18 mouse cellular contexts compared by ENCODE assay signal in genomic region chr11:50746508-50746907, GRCm38 (mm10).
DNase-seq lines count a peak whose midpoint lies in the region; TF ChIP-seq lines count a peak whose summit lies in the region.
"Had no signal": no experiment of that assay in that cellular context is flagged by ENCODE, and none has a peak within 500 bp of the region (broad histone marks: within the 10 kb centered on the region; RNA-seq: fewer than 3 reads in every experiment).

No protein-coding gene starts in this region.

- no peaks in the 10 kb centered on the region; the same call in 1 of the 2 replicates for H3K4me1 ChIP-seq in lung, adult 2 months (ENCODE audit: control insufficient read depth, insufficient read depth, low read length)
- H3K4me1 ChIP-seq in cerebellum, adult 2 months (ENCODE audit: control insufficient read depth, insufficient read depth, low read length) = no peaks in the 10 kb centered on the region
- H3K4me1 ChIP-seq: liver, embryonic 13.5 days; megakaryocyte, embryonic 14.5 days; stomach, embryonic 15.5 days had no signal

- no peaks in the 10 kb centered on the region for H3K27me3 ChIP-seq in cerebellum, adult 2 months (ENCODE audit: control insufficient read depth, insufficient read depth, low read length)
- H3K27me3 ChIP-seq: forebrain, embryonic 15.5 days; liver, embryonic 13.5 days; neural tube, embryonic 12.5 days; stomach, embryonic 15.5 days had no signal

- DNase-seq in lung, adult 18-20 months = peak; percentile 8 to 26
- DNase-seq in lung, adult 2 months = no peak
- peak; percentile 39 for DNase-seq in heart, postnatal 4 days
- peak; percentile 56 for DNase-seq in lung, postnatal 14 days
- DNase-seq in cerebellum, adult 2 months = no peak
- no peak for DNase-seq in layer of hippocampus, adult 8-10 months (ENCODE audit: low spot score in 2 of 2)
- DNase-seq in kidney, adult 8-10 months = no peak
- DNase-seq: cerebellum, postnatal 10 days; kidney, adult 2 months; kidney, postnatal 4 days; layer of hippocampus, postnatal 36 days; liver, embryonic 13.5 days; right cerebral cortex, postnatal 14 days had no signal

- no peak overlapping the region for H3K27ac ChIP-seq in cerebellum, adult 2 months (ENCODE audit: insufficient read depth, low read length)
- H3K27ac ChIP-seq: forebrain, embryonic 15.5 days; heart, adult 2 months; liver, embryonic 13.5 days; neural tube, embryonic 12.5 days; stomach, embryonic 15.5 days had no signal

- TF ChIP-seq POLR2A in lung, adult 2 months (IDR thresholded peaks at IDR 0.05; ENCODE audit: borderline replicate concordance, extremely low read depth, low read depth, low read length) = no peak
- no peak for TF ChIP-seq POLR2A in cerebellum, adult 2 months (IDR thresholded peaks at IDR 0.05; ENCODE audit: borderline replicate concordance, insufficient read depth, low read length)

- H3K4me3 ChIP-seq in lung, adult 2 months (replicated peaks; ENCODE audit: extremely low read depth, low read depth, low read length) = no peak overlapping the region
- H3K4me3 ChIP-seq in cerebellum, adult 2 months (replicated peaks; ENCODE audit: insufficient read depth, low read depth, low read length) = no peak overlapping the region
- H3K4me3 ChIP-seq: forebrain, embryonic 15.5 days; heart, adult 2 months; liver, embryonic 13.5 days; megakaryocyte, embryonic 14.5 days; neural tube, embryonic 12.5 days; stomach, embryonic 15.5 days had no signal

- 40% methylated on average over 2 of the region's 2 CpGs for WGBS in lung, adult 2 months
- WGBS in cerebellum, adult 2 months = 29% methylated on average over 2 of the region's 2 CpGs

- no peak for TF ChIP-seq CTCF in lung, adult 2 months (IDR thresholded peaks at IDR 0.05; ENCODE audit: insufficient read depth, low read length)
- no peak for TF ChIP-seq CTCF in cerebellum, adult 2 months (IDR thresholded peaks at IDR 0.05; ENCODE audit: borderline replicate concordance, insufficient read depth, low read depth, low read length)

Comparison
In these comparisons a context has a peak if more than half of its experiments do, and no peak if none do; other contexts are left out.
1. DNase-seq: peak in lung, adult 18-20 months (2 of 2), heart, postnatal 4 days (single experiment) and lung, postnatal 14 days (single experiment); none in lung, adult 2 months (single experiment), cerebellum, adult 2 months (0 of 2), layer of hippocampus, adult 8-10 months (0 of 2) and kidney, adult 8-10 months (0 of 2).